Mouse (Mus musculus): ENCODE data around the gene Brinp3.

- TF ChIP-seq TAL1 (IDR thresholded peaks at IDR 0.05; ENCODE audit: low read length) (no peak), GATA1 (IDR thresholded peaks at IDR 0.05; ENCODE audit: low read length) (no peak)
Measured at GRCm38 (mm10) chr1:146801821-146802220, 307.3 kb downstream of the Brinp3 start.

Data from erythroblast, embryonic 14.5 days (primary cell).